Mouse (Mus musculus): ENCODE measurements at regions not wholly inside any gene's neighbourhood (a gene's known extent, or its start where the extent isn't known, plus 50 kb on each side); places are given as distances from the start of the nearest gene placed in this dataset.

DNA sequence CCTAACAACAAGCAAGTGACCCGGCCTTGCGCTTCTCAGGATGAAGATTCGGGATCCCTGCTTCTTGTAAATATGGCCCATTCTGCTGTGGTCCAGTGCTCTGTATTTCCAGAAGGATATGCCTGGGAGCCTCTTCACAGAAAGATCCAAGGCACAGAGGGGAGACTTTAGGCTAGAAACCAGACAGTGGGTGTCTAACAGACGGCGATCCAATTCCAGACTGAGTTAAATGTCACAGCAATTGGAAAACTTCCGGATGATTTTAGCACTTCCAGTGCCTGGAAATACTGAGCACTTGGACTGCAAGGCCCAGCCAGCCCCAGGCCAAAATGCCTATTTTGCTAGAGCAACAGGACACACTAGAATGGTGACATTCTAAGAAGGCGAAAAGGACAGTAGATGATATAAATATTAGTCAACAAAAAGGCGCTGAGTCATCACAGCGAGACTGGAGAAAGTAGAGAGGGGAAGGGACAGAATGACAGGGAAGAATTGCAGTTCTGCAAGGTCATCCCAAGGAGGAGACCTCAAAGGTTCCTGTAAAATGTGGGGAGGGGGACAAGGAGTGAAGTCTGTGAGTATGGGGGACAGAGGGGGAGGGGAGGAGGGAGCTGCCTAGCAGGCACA lies 111.7 kb upstream of the Msx2 start:
- peak in 1 of 2 experiments; percentile 20 for DNase-seq

DNA sequence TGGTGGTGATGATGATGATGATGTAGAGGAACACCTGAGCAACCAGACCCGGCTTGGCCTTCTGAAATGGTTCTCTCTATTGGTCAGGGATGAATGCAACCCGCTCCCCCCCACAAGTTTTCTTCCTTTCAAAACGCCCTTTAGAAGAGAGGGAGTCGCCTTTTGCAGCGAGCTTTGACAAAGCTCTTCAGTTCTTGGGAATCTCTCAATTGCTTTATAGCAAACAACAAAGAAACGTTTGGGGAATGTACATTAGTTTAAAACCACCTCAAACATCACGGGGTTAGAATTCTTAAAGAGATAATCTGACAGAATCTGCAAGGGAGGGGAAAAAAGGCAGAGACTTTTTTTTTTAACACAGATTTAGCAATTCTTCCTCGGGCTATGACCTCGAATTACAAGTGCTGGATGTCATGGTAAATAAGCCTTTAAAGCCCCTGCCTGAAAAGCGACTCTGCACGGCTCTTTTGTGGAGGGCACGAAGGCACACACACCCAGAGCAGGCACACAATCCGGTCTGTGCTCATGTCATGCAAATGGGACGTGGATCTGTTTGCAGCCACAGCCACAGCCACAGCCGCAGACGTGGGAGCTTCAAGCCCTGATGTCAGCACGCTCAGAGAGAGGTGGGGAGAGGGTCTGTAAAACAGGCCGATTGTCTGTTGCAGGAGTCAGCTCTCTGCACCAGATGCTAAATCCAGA lies 81.2 kb upstream of the Msx2 start:
- no peak for DNase-seq

DNA sequence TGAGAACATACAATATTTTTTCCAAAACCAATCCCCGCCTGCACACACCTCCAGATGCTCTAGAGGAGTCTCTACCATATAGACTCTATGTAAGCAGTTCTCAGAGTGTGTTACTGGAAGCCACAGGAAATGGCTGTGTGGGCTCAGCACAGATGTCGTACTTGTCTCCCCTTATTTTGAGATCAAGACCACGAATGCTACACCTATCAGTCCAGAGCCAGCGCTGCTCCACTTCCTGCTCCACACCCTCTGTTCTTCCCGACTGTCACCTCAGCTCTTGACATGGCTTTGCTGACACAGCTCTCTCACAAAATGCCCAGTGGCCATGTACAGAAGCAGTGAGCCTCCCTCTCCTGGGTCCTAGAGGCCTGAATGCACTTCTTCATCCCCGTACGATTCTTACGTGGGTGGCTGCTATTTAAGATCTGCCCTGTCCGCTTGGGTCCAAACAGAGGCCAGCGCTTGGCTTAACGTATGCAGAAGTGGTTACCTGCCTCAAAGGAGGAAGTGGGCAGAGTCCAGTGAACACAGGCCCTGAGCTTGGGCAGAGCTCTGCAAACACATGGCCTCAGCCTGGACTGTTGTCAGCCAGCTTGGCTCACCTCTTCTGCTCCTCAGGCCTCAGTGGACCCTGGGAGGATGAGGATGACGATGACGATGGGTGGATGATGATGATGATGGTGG lies 80.5 kb upstream of the Msx2 start:
- no peak for DNase-seq

DNA sequence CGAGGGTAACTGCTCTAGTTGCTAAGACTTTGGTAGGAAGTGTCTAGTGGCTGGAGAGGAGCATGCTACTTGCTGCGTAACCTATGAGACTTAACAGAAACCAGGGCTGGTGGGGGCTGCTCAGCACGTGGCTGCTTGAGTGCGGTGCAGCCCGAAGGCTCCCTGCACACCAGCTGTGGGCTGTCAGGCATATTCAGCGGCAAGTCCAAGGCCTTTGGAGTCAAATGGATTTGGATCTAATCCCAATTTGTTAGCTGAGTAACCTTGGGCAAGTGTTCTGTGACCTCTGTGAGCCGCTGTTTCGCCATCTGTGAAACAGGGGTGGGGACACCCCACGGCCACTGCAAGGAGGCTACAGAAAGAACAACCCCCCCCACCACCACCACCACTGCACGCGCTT lies 75.5 kb upstream of the Msx2 start:
- DNase-seq: peak; percentile 45 to 68

DNA sequence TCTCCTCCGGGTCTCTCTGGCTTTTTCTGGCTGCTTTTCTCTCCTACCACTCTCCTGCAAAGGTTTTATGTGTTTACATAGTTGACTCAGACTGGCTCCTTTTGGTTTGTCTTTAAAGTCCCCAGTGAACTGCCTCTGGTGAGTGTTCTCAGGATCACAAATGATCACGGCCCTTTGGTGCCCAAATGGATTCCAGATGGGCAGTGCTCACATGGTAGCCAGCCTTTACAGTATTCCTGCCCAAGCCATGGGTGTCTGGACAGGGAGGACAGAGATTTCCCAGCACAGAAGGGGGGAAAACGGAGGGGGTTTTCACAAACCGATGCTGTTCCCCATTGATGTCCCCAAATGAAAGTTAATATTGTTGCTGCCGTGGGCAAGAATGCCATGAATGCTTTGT lies 70.4 kb upstream of the Msx2 start:
- no peak for DNase-seq

DNA sequence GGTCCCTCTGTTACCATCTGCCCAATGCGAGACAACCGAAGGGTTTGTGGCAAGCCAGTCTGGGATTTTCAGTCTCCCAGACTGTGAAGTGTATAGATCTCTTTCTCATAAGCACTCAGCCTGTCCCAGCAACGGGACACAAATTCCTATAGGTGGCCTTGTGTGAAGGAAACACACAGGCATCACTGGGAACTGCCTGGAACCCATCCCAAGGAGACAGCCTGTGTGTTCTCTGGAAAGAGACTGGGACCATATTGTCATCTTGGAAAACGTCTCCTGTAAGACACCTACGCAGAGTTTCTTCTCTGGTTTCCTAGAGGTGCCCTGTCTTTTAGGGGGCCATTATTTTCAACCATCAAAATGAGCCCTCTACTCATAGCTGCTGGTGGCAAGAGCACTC lies 66.9 kb upstream of the Msx2 start:
- DNase-seq: no peak

DNA sequence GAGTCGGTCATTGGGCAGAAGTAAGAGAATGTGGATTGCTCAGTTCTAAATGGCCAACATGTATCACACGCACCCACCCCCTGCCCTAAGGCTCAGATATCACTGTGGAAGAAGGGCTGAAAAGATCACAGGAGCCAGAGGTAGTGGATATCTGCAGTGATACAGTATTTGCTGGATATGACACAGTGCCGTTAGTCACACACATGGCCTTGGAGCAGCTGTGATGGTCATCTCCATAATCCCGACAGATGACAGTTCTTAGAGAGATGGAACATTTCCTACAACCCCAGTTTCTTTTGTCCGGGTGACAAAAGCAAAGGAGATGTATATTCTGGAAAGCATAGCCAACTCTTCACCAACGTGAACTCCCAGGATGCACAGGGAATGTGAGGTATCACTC lies 65.1 kb upstream of the Msx2 start:
- DNase-seq: peak; percentile 12 to 32

DNA sequence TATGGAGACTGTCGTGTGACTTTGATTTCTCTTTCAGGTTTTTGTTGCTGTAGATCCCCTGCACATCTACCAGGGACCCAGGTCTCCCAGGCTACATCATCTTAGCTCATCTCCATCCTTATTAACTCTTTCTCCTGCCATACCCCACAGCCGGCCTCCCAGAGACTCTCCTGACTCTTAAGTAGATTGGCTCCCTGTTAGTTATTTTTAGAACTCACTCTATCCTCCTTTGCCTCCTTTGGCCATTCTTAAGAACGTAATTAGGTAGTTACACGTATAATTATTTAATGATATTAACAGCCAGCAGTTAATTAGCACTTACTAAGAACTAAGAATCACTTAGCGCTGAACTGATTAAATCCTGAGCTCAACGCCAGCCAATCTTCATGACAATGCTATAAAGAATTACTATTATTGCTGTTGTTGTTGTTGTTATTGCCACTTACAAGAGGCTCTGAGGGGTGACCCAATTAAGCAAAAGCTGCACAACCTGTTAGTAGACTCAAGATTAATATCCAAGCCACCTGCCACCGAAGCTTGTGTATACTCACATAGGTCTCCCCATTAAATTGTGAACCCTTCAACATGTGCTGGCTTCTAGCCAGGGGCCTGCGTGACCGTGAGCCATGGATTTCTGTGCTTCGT lies 63.0 kb upstream of the Msx2 start:
- DNase-seq: no peak

DNA sequence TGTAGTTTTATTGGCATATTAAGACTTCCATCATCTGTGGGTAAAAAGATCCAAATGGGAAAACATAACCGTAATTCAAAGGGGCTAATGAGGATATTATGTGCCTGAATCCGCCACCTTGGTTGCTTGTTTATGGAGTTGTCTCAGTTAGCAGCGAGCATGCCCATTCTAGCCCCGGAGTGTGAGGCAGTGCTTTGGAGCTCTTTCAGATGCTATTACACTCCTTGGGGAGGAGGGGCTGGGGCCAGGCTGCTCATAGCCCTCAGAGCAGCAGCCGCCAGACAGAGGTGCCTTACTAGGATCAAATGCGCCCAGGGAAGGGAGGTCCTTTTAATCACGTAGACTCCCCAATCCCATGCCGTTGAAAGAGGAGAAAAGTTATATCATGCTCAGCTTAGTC lies 60.9 kb upstream of the Msx2 start:
- no peak for DNase-seq

DNA sequence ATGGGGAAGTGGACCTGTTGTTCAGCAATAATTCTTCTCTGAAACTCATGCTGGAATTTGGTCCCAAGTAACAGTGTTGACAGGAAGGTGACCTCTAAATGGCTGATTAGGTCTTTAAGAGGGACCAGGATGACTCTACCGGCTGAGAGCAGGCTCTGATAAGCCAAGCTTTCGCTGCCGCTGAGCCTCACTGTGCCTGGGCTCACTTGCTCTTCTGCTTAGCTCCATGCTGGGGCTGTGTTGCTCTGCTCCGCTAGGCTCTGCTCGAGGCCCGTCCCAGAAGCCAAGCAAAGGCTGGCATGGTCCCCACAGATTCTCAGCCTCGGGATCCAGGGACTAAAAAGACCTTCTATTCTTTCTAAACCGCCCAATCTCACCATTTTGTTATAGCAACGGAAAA lies 54.0 kb upstream of the Msx2 start:
- no peak for DNase-seq

DNA sequence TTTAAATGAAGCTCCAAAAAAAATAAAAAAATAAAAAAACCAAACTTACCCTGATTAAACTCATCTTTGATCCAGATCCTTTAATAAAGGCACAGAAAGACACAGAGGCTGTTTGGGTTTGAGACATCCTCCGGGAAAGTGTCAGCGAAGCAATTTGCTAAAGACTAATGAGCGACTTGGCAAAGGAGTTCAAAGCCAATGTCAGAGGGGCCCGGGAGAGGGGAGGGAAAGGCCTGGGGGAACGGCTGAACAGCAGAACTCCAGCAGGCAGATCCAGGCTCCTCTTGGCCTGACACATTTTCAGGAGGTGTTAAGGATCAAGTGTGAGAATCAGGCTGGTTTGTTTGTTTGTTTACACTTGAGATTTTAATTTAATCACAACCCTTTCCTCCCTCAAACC lies 49.9 kb upstream of the Msx2 start:
- no peak for DNase-seq

Data from adrenal gland, postnatal 36 days (tissue).